Mouse (Mus musculus): ENCODE results near the gene Mitd1. TPM values are rescaled to one million over a fixed set of nuclear protein-coding genes. Genes with fewer than 3 reads are reported as not detected.

The Mitd1 gene
- polyA plus RNA-seq, 1 experiment from 2014 or later = 23.1 TPM

GRCm38 (mm10) chr1:37889206-37889605, 1.0 kb downstream of the Mitd1 start:
- WGBS = 83% methylated on average over 7 of the region's 7 CpGs
- H3K27me3 ChIP-seq (ENCODE audit: low read depth, poor library complexity, severe bottlenecking) = no peaks in the 10 kb centered on the region

GRCm38 (mm10) chr1:37884451-37884850, 5.8 kb downstream of the Mitd1 start:
- no peak for DNase-seq (ENCODE audit: low spot score)
- Histone ChIP-seq H3K4me3 (no peak overlapping the region), H3K9me3 (replicated peaks) (no peaks in the 10 kb centered on the region), H3K36me3 (peaks cover 45% of the 10 kb centered on the region), H3K27me3 (ENCODE audit: low read depth, poor library complexity, severe bottlenecking) (no peaks in the 10 kb centered on the region), H3K27ac (replicated peaks) (no peak overlapping the region), H3K4me1 (peaks cover 5% of the 10 kb centered on the region)
- 81% methylated on average over 4 of the region's 4 CpGs for WGBS

More at GRCm38 (mm10) chr1:37889206-37889605, 1.0 kb downstream of the Mitd1 start:
- Histone ChIP-seq H3K9me3 (replicated peaks) (no peaks in the 10 kb centered on the region), H3K4me3 (peak overlapping the region; percentile 70), H3K27ac (replicated peaks) (no peak overlapping the region), H3K36me3 (peaks cover 16% of the 10 kb centered on the region), H3K4me1 (peaks cover 20% of the 10 kb centered on the region)
- DNase-seq (ENCODE audit: low spot score) = no peak

GRCm38 (mm10) chr1:37883411-37883810, 6.8 kb downstream of the Mitd1 start:
- no peaks in the 10 kb centered on the region for H3K27me3 ChIP-seq (ENCODE audit: low read depth, poor library complexity, severe bottlenecking)
- H3K4me1 ChIP-seq = no peaks in the 10 kb centered on the region
- H3K36me3 ChIP-seq = peaks cover 56% of the 10 kb centered on the region
- H3K4me3 ChIP-seq = no peak overlapping the region
- no peaks in the 10 kb centered on the region for H3K9me3 ChIP-seq (replicated peaks)
- DNase-seq (ENCODE audit: low spot score) = no peak
- 93% methylated on average over 4 of the region's 4 CpGs for whole genome bisulfite sequencing
- H3K27ac ChIP-seq (replicated peaks) = no peak overlapping the region

GRCm38 (mm10) chr1:37877736-37878460, 12.3 kb downstream of the Mitd1 start:
- Histone ChIP-seq H3K9me3 (replicated peaks) (peaks cover 8% of the 10 kb centered on the region; the same call in 1 of the 2 replicates), H3K36me3 (peaks cover 76% of the 10 kb centered on the region), H3K4me3 (no peak overlapping the region), H3K27ac (replicated peaks) (no peak overlapping the region), H3K27me3 (ENCODE audit: low read depth, poor library complexity, severe bottlenecking) (no peaks in the 10 kb centered on the region), H3K4me1 (peaks cover 4% of the 10 kb centered on the region)
- DNase-seq (ENCODE audit: low spot score) = no peak
- WGBS = 94% methylated on average over 13 of the region's 13 CpGs

GRCm38 (mm10) chr1:37873157-37873556, 17.1 kb downstream of the Mitd1 start:
- Histone ChIP-seq H3K27me3 (ENCODE audit: low read depth, poor library complexity, severe bottlenecking) (peaks cover 8% of the 10 kb centered on the region; the same call in 1 of the 2 replicates), H3K27ac (replicated peaks) (no peak overlapping the region), H3K36me3 (peaks cover 37% of the 10 kb centered on the region), H3K4me1 (peaks cover 15% of the 10 kb centered on the region), H3K4me3 (peak overlapping the region; percentile 64), H3K9me3 (replicated peaks) (peaks cover 8% of the 10 kb centered on the region; the same call in 1 of the 2 replicates)
- DNase-seq (ENCODE audit: low spot score) = no peak
- WGBS = 93% methylated on average over 4 of the region's 4 CpGs

GRCm38 (mm10) chr1:37872131-37873067, 17.8 kb downstream of the Mitd1 start:
- Histone ChIP-seq H3K36me3 (peaks cover 30% of the 10 kb centered on the region), H3K27me3 (ENCODE audit: low read depth, poor library complexity, severe bottlenecking) (peaks cover 8% of the 10 kb centered on the region; the same call in 1 of the 2 replicates), H3K4me1 (peaks cover 15% of the 10 kb centered on the region), H3K9me3 (replicated peaks) (peaks cover 8% of the 10 kb centered on the region; the same call in 1 of the 2 replicates), H3K4me3 (peak overlapping the region; percentile 64), H3K27ac (replicated peaks) (peak overlapping the region; percentile 81)
- DNase-seq (ENCODE audit: low spot score) = peak; percentile 72
- 7% methylated on average over 33 of the region's 33 CpGs for WGBS

- H3K4me1 ChIP-seq = peaks cover 15% of the 10 kb centered on the region
- H3K4me3 ChIP-seq = peak within 1 kb of the TSS; percentile 64
- H3K27me3 ChIP-seq (ENCODE audit: low read depth, poor library complexity, severe bottlenecking) = peaks cover 8% of the 10 kb centered on the region; the same call in 1 of the 2 replicates
- peaks cover 23% of the 10 kb centered on the region for H3K36me3 ChIP-seq
- WGBS = 8% methylated on average over 7 of the region's 7 CpGs
- peak within 1 kb of the TSS; percentile 81 for H3K27ac ChIP-seq (replicated peaks)
- peak; percentile 29 for DNase-seq (ENCODE audit: low spot score)
- peaks cover 8% of the 10 kb centered on the region; the same call in 1 of the 2 replicates for H3K9me3 ChIP-seq (replicated peaks)
Measured at GRCm38 (mm10) chr1:37871704-37872103, 18.5 kb downstream of the Mitd1 start, which contains the start of gene Lipt1. Lipt1 (plus strand) TSS chr1:37871738.

GRCm38 (mm10) chr1:37869362-37869761, 20.8 kb downstream of the Mitd1 start:
- Histone ChIP-seq H3K9me3 (replicated peaks) (no peaks in the 10 kb centered on the region), H3K4me1 (peaks cover 27% of the 10 kb centered on the region), H3K27me3 (ENCODE audit: low read depth, poor library complexity, severe bottlenecking) (peaks cover 14% of the 10 kb centered on the region; the same call in 1 of the 2 replicates), H3K4me3 (no peak overlapping the region), H3K36me3 (no peaks in the 10 kb centered on the region), H3K27ac (replicated peaks) (no peak overlapping the region)
- no peak for DNase-seq (ENCODE audit: low spot score)
- WGBS = 51% methylated on average over 2 of the region's 2 CpGs

- Histone ChIP-seq H3K4me1 (peaks cover 34% of the 10 kb centered on the region), H3K27me3 (ENCODE audit: low read depth, poor library complexity, severe bottlenecking) (peaks cover 14% of the 10 kb centered on the region; the same call in 1 of the 2 replicates), H3K9me3 (replicated peaks) (no peaks in the 10 kb centered on the region), H3K36me3 (no peaks in the 10 kb centered on the region), H3K27ac (replicated peaks) (no peak overlapping the region), H3K4me3 (no peak overlapping the region)
- DNase-seq (ENCODE audit: low spot score) = no peak
- WGBS = 68% methylated on average over 10 of the region's 10 CpGs
Measured at GRCm38 (mm10) chr1:37868640-37869039, 21.6 kb downstream of the Mitd1 start.

GRCm38 (mm10) chr1:37867684-37868322, 22.4 kb downstream of the Mitd1 start:
- H3K4me1 ChIP-seq = peaks cover 34% of the 10 kb centered on the region
- no peak overlapping the region for H3K4me3 ChIP-seq
- H3K27ac ChIP-seq (replicated peaks) = no peak overlapping the region
- no peaks in the 10 kb centered on the region for H3K36me3 ChIP-seq
- peaks cover 14% of the 10 kb centered on the region; the same call in 1 of the 2 replicates for H3K27me3 ChIP-seq (ENCODE audit: low read depth, poor library complexity, severe bottlenecking)
- H3K9me3 ChIP-seq (replicated peaks) = no peaks in the 10 kb centered on the region
- 74% methylated on average over 10 of the region's 10 CpGs for WGBS
- DNase-seq (ENCODE audit: low spot score) = no peak

GRCm38 (mm10) chr1:37867056-37867455, 23.2 kb downstream of the Mitd1 start:
- Histone ChIP-seq H3K27me3 (ENCODE audit: low read depth, poor library complexity, severe bottlenecking) (peaks cover 14% of the 10 kb centered on the region; the same call in 1 of the 2 replicates), H3K36me3 (no peaks in the 10 kb centered on the region), H3K4me1 (peaks cover 29% of the 10 kb centered on the region), H3K27ac (replicated peaks) (no peak overlapping the region), H3K4me3 (no peak overlapping the region), H3K9me3 (replicated peaks) (no peaks in the 10 kb centered on the region)
- WGBS = 71% methylated on average over 1 of the region's 1 CpGs
- DNase-seq (ENCODE audit: low spot score) = peak; percentile 38

- 87% methylated on average over 6 of the region's 6 CpGs for WGBS
- Histone ChIP-seq H3K36me3 (no peaks in the 10 kb centered on the region), H3K9me3 (replicated peaks) (no peaks in the 10 kb centered on the region), H3K27me3 (ENCODE audit: low read depth, poor library complexity, severe bottlenecking) (peaks cover 14% of the 10 kb centered on the region; the same call in 1 of the 2 replicates), H3K4me3 (peak within 1 kb of the TSS; percentile 71), H3K27ac (replicated peaks) (peak within 1 kb of the TSS; percentile 89), H3K4me1 (peaks cover 23% of the 10 kb centered on the region)
- DNase-seq (ENCODE audit: low spot score) = no peak
Measured at GRCm38 (mm10) chr1:37866286-37866685, 23.9 kb downstream of the Mitd1 start, which contains the start of gene Tsga10. Tsga10 (minus strand) TSS chr1:37866429.

Data from midbrain, embryonic 10.5 days (tissue).